9 mouse cellular contexts compared by ENCODE assay signal in genomic region chr16:56677146-56677545, GRCm38 (mm10). TPM values are rescaled to one million over a fixed set of nuclear protein-coding genes. Genes with fewer than 3 reads are reported as not detected.
DNase-seq lines count a peak whose midpoint lies in the region; ATAC-seq and TF ChIP-seq lines count a peak whose summit lies in the region.
"Had no signal": no experiment of that assay in that cellular context is flagged by ENCODE, and none has a peak within 500 bp of the region (broad histone marks: within the 10 kb centered on the region; RNA-seq: fewer than 3 reads in every experiment).

No protein-coding gene starts in this region.

- H3K4me2 ChIP-seq in forebrain, embryonic 14.5 days (ENCODE audit: low read length) = no peak overlapping the region
- no peak overlapping the region for H3K4me2 ChIP-seq in lung, postnatal 0 days (replicated peaks; ENCODE audit: low read depth, low read length)
- H3K4me2 ChIP-seq: embryonic facial prominence, embryonic 12.5 days had no signal

- H3K27me3 ChIP-seq in forebrain, embryonic 14.5 days (replicated peaks; ENCODE audit: control insufficient read depth, insufficient read depth, low read length) = no peaks in the 10 kb centered on the region
- H3K27me3 ChIP-seq in forebrain, embryonic 10.5 days (ENCODE audit: poor library complexity, severe bottlenecking) = no peaks in the 10 kb centered on the region
- H3K27me3 ChIP-seq in lung, postnatal 0 days (replicated peaks; ENCODE audit: insufficient read depth, low read length) = no peaks in the 10 kb centered on the region
- H3K27me3 ChIP-seq: embryonic facial prominence, embryonic 12.5 days had no signal

- H3K36me3 ChIP-seq in forebrain, embryonic 14.5 days (ENCODE audit: control insufficient read depth, insufficient read depth, low read length) = no peaks in the 10 kb centered on the region
- H3K36me3 ChIP-seq in forebrain, embryonic 10.5 days (replicated peaks) = no peaks in the 10 kb centered on the region
- H3K36me3 ChIP-seq in lung, postnatal 0 days (ENCODE audit: insufficient read depth, low read length) = no peaks in the 10 kb centered on the region
- H3K36me3 ChIP-seq: embryonic facial prominence, embryonic 12.5 days had no signal

- H3K27ac ChIP-seq in forebrain, embryonic 14.5 days (ENCODE audit: low read depth, low read length) = no peak overlapping the region
- no peak overlapping the region for H3K27ac ChIP-seq in forebrain, embryonic 10.5 days
- no peak overlapping the region for H3K27ac ChIP-seq in lung, postnatal 0 days (ENCODE audit: low read length)
- no peak overlapping the region for H3K27ac ChIP-seq in left cerebral cortex, adult 2 months
- H3K27ac ChIP-seq: embryonic facial prominence, embryonic 12.5 days had no signal

- no peak overlapping the region for H3K9ac ChIP-seq in forebrain, embryonic 14.5 days (ENCODE audit: low read length)
- H3K9ac ChIP-seq in lung, postnatal 0 days (replicated peaks; ENCODE audit: low read depth) = no peak overlapping the region
- H3K9ac ChIP-seq: embryonic facial prominence, embryonic 12.5 days had no signal

- TF ChIP-seq EP300 in lung, postnatal 0 days (IDR thresholded peaks at IDR 0.05) = no peak

- no peaks in the 10 kb centered on the region for H3K9me3 ChIP-seq in forebrain, embryonic 14.5 days (replicated peaks; ENCODE audit: control insufficient read depth, low read length)
- no peaks in the 10 kb centered on the region for H3K9me3 ChIP-seq in forebrain, embryonic 10.5 days
- H3K9me3 ChIP-seq in lung, postnatal 0 days (ENCODE audit: low read length) = no peaks in the 10 kb centered on the region
- H3K9me3 ChIP-seq: embryonic facial prominence, embryonic 12.5 days had no signal

- H3K4me1 ChIP-seq in forebrain, embryonic 14.5 days (ENCODE audit: control insufficient read depth, insufficient read depth, low read length) = no peaks in the 10 kb centered on the region
- no peaks in the 10 kb centered on the region for H3K4me1 ChIP-seq in forebrain, embryonic 10.5 days
- H3K4me1 ChIP-seq in lung, postnatal 0 days (ENCODE audit: insufficient read depth, low read depth, low read length) = no peaks in the 10 kb centered on the region
- H3K4me1 ChIP-seq: embryonic facial prominence, embryonic 12.5 days had no signal

- H3K4me3 ChIP-seq in forebrain, embryonic 14.5 days (ENCODE audit: low read depth, low read length) = no peak overlapping the region
- no peak overlapping the region for H3K4me3 ChIP-seq in forebrain, embryonic 10.5 days
- H3K4me3 ChIP-seq in lung, postnatal 0 days (ENCODE audit: low read depth, low read length) = no peak overlapping the region
- no peak overlapping the region for H3K4me3 ChIP-seq in left cerebral cortex, adult 2 months
- H3K4me3 ChIP-seq: embryonic facial prominence, embryonic 12.5 days had no signal

- DNase-seq in forebrain, embryonic 14.5 days (ENCODE audit: low spot score) = peak; percentile 52
- no peak for DNase-seq in forebrain, embryonic 10.5 days (ENCODE audit: extremely low spot score, low spot score)
- peak; percentile 55 for DNase-seq in lung, postnatal 0 days (ENCODE audit: low spot score)
- DNase-seq in lung, postnatal 4 days = no peak
- peak; percentile 46 for DNase-seq in embryo, embryonic 11 days
- peak; percentile 17 to 25 for DNase-seq in left cerebral cortex, adult 2 months (ENCODE audit: extremely low spot score in 1 of 2, low spot score in 2 of 2)
- no peak for DNase-seq in thymus, adult 18-20 months
- DNase-seq in spleen, postnatal 10 days (ENCODE audit: low spot score in 2 of 2) = no peak

- intact Hi-C loops in left cerebral cortex, adult 2 months (cut with DNase I) = loop anchor here (2.0 to 5.0 kb wide), 4 partner anchors 155 to 505 kb away; no protein-coding TSS in a partner anchor

- 78% methylated on average over 4 of the region's 4 CpGs for WGBS in forebrain, embryonic 14.5 days
- WGBS in forebrain, embryonic 10.5 days = 88% methylated on average over 4 of the region's 4 CpGs
- WGBS in lung, postnatal 0 days = 48% methylated on average over 4 of the region's 4 CpGs

- ATAC-seq in forebrain, embryonic 14.5 days = peak; percentile 55; the same call in 1 of the 2 replicates
- peak; percentile 52 for ATAC-seq in lung, postnatal 0 days

- peak; percentile 70 for TF ChIP-seq CTCF in lung, postnatal 0 days (IDR thresholded peaks at IDR 0.05)
- peak; percentile 48 for TF ChIP-seq CTCF in left cerebral cortex, adult 2 months (IDR thresholded peaks at IDR 0.05)

RNA-seq across cellular contexts. Expression of gene Tfg, which starts 40.1 kb away (rescaled TPM):
- 163 and 169 TPM in 2 replicates for polyA plus RNA-seq in forebrain, embryonic 14.5 days (2014; fragmentation: Nextera tagmentation; extraction: Ambion mirVana)
- 180 and 184 TPM in 2 replicates for polyA plus RNA-seq in forebrain, embryonic 10.5 days (2016; fragmentation: Nextera tagmentation; extraction: Ambion mirVana)
- polyA plus RNA-seq in lung, postnatal 0 days (2015; fragmentation: Nextera tagmentation; extraction: Ambion mirVana) = 74.1 and 74.3 TPM in 2 replicates
- 10 to 100 TPM; 50.0 to 55.7 TPM for total RNA-seq in left cerebral cortex, adult 2 months (2021)

Comparison
In these comparisons a context has a peak if more than half of its experiments do, and no peak if none do; other contexts are left out.
1. DNase-seq: peak in forebrain, embryonic 14.5 days (single experiment), lung, postnatal 0 days (single experiment), embryo, embryonic 11 days (single experiment) and left cerebral cortex, adult 2 months (2 of 2); none in forebrain, embryonic 10.5 days (single experiment), lung, postnatal 4 days (0 of 2), thymus, adult 18-20 months (0 of 2) and spleen, postnatal 10 days (0 of 2).